In genomic region chr14:100960198-100960597, GRCm38 (mm10) we compare ENCODE assay signal across 15 mouse cellular contexts.
"Had no signal": no experiment of that assay in that cellular context is flagged by ENCODE, and none has a peak within 500 bp of the region (broad histone marks: within the 10 kb centered on the region; RNA-seq: fewer than 3 reads in every experiment).

No protein-coding gene starts in this region.

- ATAC-seq: liver, postnatal 0 days; lung, postnatal 0 days; midbrain, embryonic 16.5 days had no signal

- H3K9ac ChIP-seq: limb, embryonic 12.5 days; limb, embryonic 15.5 days; liver, embryonic 14.5 days; liver, postnatal 0 days; lung, embryonic 14.5 days; midbrain, embryonic 12.5 days had no signal

- H3K27me3 ChIP-seq: limb, embryonic 15.5 days; midbrain, embryonic 12.5 days had no signal

- H3K9me3 ChIP-seq: limb, embryonic 12.5 days; limb, embryonic 15.5 days; midbrain, embryonic 12.5 days had no signal

- H3K4me1 ChIP-seq: limb, embryonic 12.5 days; limb, embryonic 15.5 days; midbrain, embryonic 12.5 days had no signal

- H3K36me3 ChIP-seq: limb, embryonic 12.5 days; limb, embryonic 15.5 days; midbrain, embryonic 12.5 days had no signal

- DNase-seq: kidney, postnatal 25 days; left cerebral cortex, postnatal 4 days; liver, postnatal 0 days; lung, embryonic 14.5 days; thymus, adult 18-20 months; thymus, postnatal 36 days had no signal

- H3K4me3 ChIP-seq: limb, embryonic 12.5 days; limb, embryonic 15.5 days; midbrain, embryonic 12.5 days had no signal

- H3K27ac ChIP-seq: kidney, postnatal 0 days; limb, embryonic 12.5 days; limb, embryonic 15.5 days; liver, embryonic 14.5 days; macrophage; midbrain, embryonic 12.5 days had no signal

- H3K4me2 ChIP-seq: limb, embryonic 12.5 days; limb, embryonic 15.5 days; liver, embryonic 11.5 days; lung, embryonic 14.5 days; midbrain, embryonic 12.5 days had no signal
